Mouse (Mus musculus): Measurements from ENCODE around the gene Rnf208.

DNA sequence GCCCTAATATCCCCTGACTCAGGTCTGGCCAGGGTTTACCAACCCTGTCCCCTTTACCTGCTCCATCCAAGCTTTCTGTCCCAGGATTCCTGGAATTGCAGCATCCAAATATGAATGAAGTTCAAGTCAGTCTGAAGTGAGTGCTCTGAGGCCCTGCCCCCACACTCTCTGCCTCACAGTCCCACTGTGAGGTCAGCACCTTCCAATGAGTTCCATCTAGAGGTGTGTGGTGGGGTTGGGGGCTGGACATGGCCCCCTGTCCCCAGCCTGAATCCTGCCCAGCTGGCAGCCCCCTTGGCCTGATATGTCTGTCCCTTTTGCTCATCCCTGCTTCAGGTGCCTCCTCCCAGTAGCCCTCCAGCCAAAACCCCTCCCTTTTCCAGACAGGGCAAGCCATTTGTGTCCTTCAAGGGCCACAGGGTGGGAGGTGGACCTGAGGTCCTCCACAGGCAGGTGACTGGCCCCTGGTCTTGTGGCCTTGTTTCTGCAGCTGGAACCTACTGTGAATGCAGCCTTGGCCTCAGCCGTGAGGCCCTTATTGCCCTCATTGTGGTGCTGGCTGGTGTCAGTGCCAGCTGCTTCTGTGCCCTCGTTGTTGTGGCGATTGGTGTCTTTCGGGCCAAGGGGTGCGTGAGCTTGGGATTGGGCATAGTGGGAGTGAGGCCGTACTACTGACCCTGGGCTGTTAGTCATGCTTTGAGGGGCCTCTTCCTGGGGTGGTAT, 46.0 kb downstream of the Rnf208 start, which contains the start of gene Tmem210:
- TF ChIP-seq POLR2A (IDR thresholded peaks at IDR 0.05; ENCODE audit: extremely low read depth, insufficient read depth, low read length) (no peak), CTCF (IDR thresholded peaks at IDR 0.05; ENCODE audit: low read depth, low read length) (no peak)

All from liver, adult 2 months (tissue).